Mouse (Mus musculus) ES-CJ7 (cell line): ENCODE data around the gene Lmtk3.

ENCODE experiments used
- DNase-seq: peaks from one replicate; pipeline ENCODE4 v3.0.0; 2011; ENCODE audit warnings: low read depth, low spot score

The Lmtk3 gene

GRCm38 (mm10) chr7:45809276-45810075, 25.9 kb downstream of the Lmtk3 start:
- DNase-seq = no peak

- no peak for DNase-seq
Observed at GRCm38 (mm10) chr7:45812921-45813320, 29.4 kb downstream of the Lmtk3 start.

GRCm38 (mm10) chr7:45813787-45814779, 30.5 kb downstream of the Lmtk3 start, which contains the start of gene Cyth2:
TSS of gene Cyth2 (minus strand) at chr7:45814581.
- DNase-seq = peak; percentile 100

GRCm38 (mm10) chr7:45814841-45815240, 31.3 kb downstream of the Lmtk3 start:
- no peak for DNase-seq

- DNase-seq = peak; percentile 42
Observed at GRCm38 (mm10) chr7:45815323-45815983, 31.9 kb downstream of the Lmtk3 start.

- DNase-seq = no peak
Observed at GRCm38 (mm10) chr7:45815984-45816351, 32.4 kb downstream of the Lmtk3 start.

GRCm38 (mm10) chr7:45819843-45820242, 36.3 kb downstream of the Lmtk3 start:
- DNase-seq = no peak

- no peak for DNase-seq
Observed at GRCm38 (mm10) chr7:45820913-45821312, 37.4 kb downstream of the Lmtk3 start.

- DNase-seq = no peak
Observed at GRCm38 (mm10) chr7:45824598-45824997, 41.1 kb downstream of the Lmtk3 start, which contains the start of gene Kcnj14. TSS of gene Kcnj14 (minus strand) at chr7:45824782.

GRCm38 (mm10) chr7:45826631-45827030, 43.1 kb downstream of the Lmtk3 start:
- no peak for DNase-seq

- DNase-seq = peak; percentile 95
Observed at GRCm38 (mm10) chr7:45830427-45831127, 47.0 kb downstream of the Lmtk3 start, which contains the start of gene Grwd1. TSS of gene Grwd1 (minus strand) at chr7:45830944.

GRCm38 (mm10) chr7:45831128-45831525, 47.6 kb downstream of the Lmtk3 start:
- DNase-seq = no peak

- no peak for DNase-seq
Observed at GRCm38 (mm10) chr7:45832428-45832827, 48.9 kb downstream of the Lmtk3 start.

- no peak for DNase-seq
Observed at GRCm38 (mm10) chr7:45833148-45833790, 49.7 kb downstream of the Lmtk3 start.

- no peak for DNase-seq
Observed at GRCm38 (mm10) chr7:45833924-45834323, 50.4 kb downstream of the Lmtk3 start.

GRCm38 (mm10) chr7:45842950-45843744, 59.6 kb downstream of the Lmtk3 start:
- no peak for DNase-seq

- no peak for DNase-seq
Observed at GRCm38 (mm10) chr7:45848447-45849027, 65.0 kb downstream of the Lmtk3 start.

- no peak for DNase-seq
Observed at GRCm38 (mm10) chr7:45850661-45851060, 67.1 kb downstream of the Lmtk3 start.

- no peak for DNase-seq
Observed at GRCm38 (mm10) chr7:45853089-45853488, 69.6 kb downstream of the Lmtk3 start.
